Mouse (Mus musculus) duodenum, adult 2 months (tissue): ENCODE measurements around the gene Dbi. TPM values are rescaled to one million over a fixed set of nuclear protein-coding genes. Genes with fewer than 3 reads are reported as not detected.

Source experiments
- polyA plus RNA-seq: library from polyadenylated mRNA; depleted of rRNA; stranded (reverse); fragments of >200 nt; gene quantifications from 2 replicates; pipeline ENCODE4 v1.2.3, GENCODE M21; 2012; ENCODE audit warnings: low replicate concordance; rRNA removed

Gene Dbi
- 517 and 537 TPM in 2 replicates for polyA plus RNA-seq

DNA sequence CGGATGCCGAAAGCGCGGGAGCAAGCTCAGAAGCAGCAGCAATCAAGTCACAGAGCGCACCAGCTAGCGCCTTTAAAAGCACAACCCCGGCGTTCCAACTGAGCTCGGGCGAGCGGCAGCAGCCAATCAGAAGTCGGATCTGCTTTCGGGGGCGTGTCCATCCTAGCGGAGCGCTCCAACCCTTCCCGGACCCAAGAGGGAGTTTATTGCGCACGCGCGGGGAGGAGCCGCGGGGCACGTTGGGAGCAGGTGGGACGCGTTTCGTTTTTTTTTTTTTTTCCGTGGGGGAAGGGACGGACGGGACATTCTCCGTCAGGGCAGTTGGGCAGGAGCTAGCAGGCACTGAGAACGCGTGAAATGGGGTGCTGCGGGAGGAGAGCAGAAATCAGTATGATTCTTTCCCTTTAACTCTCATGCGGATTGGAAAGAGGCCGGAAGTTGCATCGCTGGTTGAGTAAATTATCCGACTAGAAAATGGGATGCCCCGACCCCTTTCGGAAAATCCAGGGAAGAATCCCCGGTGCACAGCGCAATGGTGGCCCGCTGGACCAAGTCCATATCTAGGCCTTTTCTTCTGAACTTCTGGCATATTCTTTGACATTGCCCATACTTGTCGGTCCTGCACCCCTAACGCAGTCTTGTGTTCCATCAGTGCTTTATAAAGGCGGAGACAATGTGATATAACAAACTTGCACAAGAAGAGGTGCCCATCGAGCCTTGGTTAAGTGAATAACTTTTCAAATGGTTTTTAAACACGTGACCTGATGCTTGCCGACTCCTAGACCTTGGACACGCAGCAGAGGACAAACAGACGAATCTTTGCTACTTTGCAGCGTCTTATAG, at the start of gene Dbi, which contains the start of gene 3110009E18Rik:
Gene Dbi, minus strand, starts transcription at position 110 of the 843 bp plus-strand sequence.
Gene 3110009E18Rik, plus strand, starts transcription at position 219 of the 843 bp plus-strand sequence.

DNA sequence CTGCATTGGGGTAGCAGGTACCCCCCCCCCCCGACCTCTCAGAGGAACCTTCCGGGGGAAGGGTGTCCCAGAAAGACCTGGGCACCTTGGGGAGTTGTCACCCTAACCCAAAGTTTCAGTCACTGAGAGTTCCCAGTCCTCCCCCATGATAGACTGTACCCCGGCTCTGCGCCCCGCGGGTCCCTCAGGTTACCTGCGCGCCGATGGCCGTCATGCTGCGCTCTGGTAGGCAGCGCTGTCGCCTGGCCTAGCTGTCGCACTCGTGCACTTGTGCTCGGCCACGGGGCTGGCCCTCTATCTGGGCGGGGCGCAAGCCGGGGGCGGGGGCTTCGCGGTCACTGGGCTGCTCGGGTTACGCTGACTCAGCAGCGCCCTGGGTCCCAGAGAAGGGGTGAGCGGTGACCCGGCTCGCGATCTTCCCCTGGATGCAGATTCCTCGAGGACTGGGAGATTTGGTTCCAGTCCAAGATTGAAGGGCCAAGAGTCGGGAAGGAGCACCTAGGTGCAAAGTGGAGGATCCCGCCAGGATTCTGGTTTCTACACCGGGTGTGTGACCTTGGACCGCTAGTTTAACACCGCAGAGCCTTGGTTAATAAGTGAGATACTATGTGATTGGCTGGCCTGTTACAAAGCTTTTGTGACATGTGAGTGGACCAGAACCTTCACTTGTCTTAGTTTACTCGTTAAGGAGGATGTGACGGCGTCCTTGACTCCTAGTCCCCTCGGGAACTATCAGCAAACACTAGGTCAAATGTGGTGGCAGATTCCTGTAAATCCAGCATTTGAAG, 47.2 kb downstream of the Dbi start, which contains the start of gene Tmem37:
Gene Tmem37, minus strand, starts transcription at position 556 of the 788 bp plus-strand sequence.

Other genes with a start within 250 kb of the Dbi start
- 2.6 and 3.0 TPM in 2 replicates for gene Tmem177, start 207.9 kb downstream of the Dbi start, polyA plus RNA-seq
- 0.02 TPM in 1 of 2 replicates, not detected in the other for gene Cfap221, start 123.8 kb downstream of the Dbi start, polyA plus RNA-seq
- gene Sctr, start 114.2 kb downstream of the Dbi start, polyA plus RNA-seq = 1.5 and 2.9 TPM in 2 replicates
- gene Tmem37, start 47.0 kb downstream of the Dbi start, polyA plus RNA-seq = 90.5 and 265 TPM in 2 replicates
- gene 3110009E18Rik, start 109 bp upstream of the Dbi start, polyA plus RNA-seq = 0.42 TPM in 1 of 2 replicates, not detected in the other
- gene Steap3, start 151.6 kb upstream of the Dbi start, polyA plus RNA-seq = 10.0 and 11.6 TPM in 2 replicates
- 0.06 TPM in 1 of 2 replicates, not detected in the other for gene C1ql2, start 219.5 kb upstream of the Dbi start, polyA plus RNA-seq